In genomic region chr8:46427940-46428339, GRCm38 (mm10) we compare ENCODE assay signal across 22 mouse cellular contexts.
"Had no signal": no experiment of that assay in that cellular context is flagged by ENCODE, and none has a peak within 500 bp of the region (broad histone marks: within the 10 kb centered on the region; RNA-seq: fewer than 3 reads in every experiment).

No protein-coding gene starts in this region.

- H3K4me3 ChIP-seq: heart, adult 2 months; heart, embryonic 13.5 days; heart, embryonic 15.5 days; hindbrain, embryonic 13.5 days; hindbrain, embryonic 15.5 days; limb, embryonic 13.5 days; limb, embryonic 15.5 days; liver, embryonic 12.5 days had no signal

- H3K9me3 ChIP-seq: heart, embryonic 13.5 days; heart, embryonic 15.5 days; hindbrain, embryonic 13.5 days; hindbrain, embryonic 15.5 days; limb, embryonic 13.5 days; limb, embryonic 15.5 days; liver, embryonic 12.5 days had no signal

- H3K9ac ChIP-seq: forebrain, postnatal 0 days; heart, embryonic 13.5 days; heart, embryonic 15.5 days; hindbrain, embryonic 13.5 days; hindbrain, embryonic 15.5 days; limb, embryonic 13.5 days; limb, embryonic 15.5 days; liver, embryonic 12.5 days; liver, embryonic 14.5 days had no signal

- H3K36me3 ChIP-seq: heart, embryonic 13.5 days; heart, embryonic 15.5 days; hindbrain, embryonic 13.5 days; hindbrain, embryonic 15.5 days; limb, embryonic 13.5 days; limb, embryonic 15.5 days; liver, embryonic 12.5 days had no signal

- H3K27me3 ChIP-seq: heart, embryonic 13.5 days; heart, embryonic 15.5 days; hindbrain, embryonic 13.5 days; hindbrain, embryonic 15.5 days; limb, embryonic 13.5 days; limb, embryonic 15.5 days; liver, embryonic 12.5 days had no signal

- H3K4me2 ChIP-seq: heart, embryonic 11.5 days; heart, embryonic 13.5 days; heart, embryonic 15.5 days; hindbrain, embryonic 13.5 days; hindbrain, embryonic 15.5 days; limb, embryonic 13.5 days; limb, embryonic 15.5 days; liver, embryonic 12.5 days had no signal

- H3K4me1 ChIP-seq: heart, embryonic 13.5 days; heart, embryonic 15.5 days; hindbrain, embryonic 13.5 days; hindbrain, embryonic 15.5 days; limb, embryonic 13.5 days; limb, embryonic 15.5 days; liver, embryonic 12.5 days had no signal

- H3K27ac ChIP-seq: heart, adult 2 months; heart, embryonic 13.5 days; heart, embryonic 15.5 days; hindbrain, embryonic 13.5 days; hindbrain, embryonic 15.5 days; hindbrain, postnatal 0 days; limb, embryonic 13.5 days; limb, embryonic 15.5 days; liver, embryonic 12.5 days; liver, embryonic 14.5 days had no signal

- ATAC-seq: forebrain, postnatal 0 days; hindbrain, postnatal 0 days; liver, embryonic 12.5 days had no signal

- DNase-seq: gastrocnemius, postnatal 14 days; gastrocnemius, postnatal 36 days; heart, adult 2 months; heart, postnatal 14 days; heart, postnatal 36 days; kidney, adult 11 months; kidney, adult 9 months; kidney, postnatal 10 days; kidney, postnatal 36 days; layer of hippocampus, adult 9-11 months; layer of hippocampus, postnatal 36 days had no signal
